Mouse (Mus musculus): Measurements from ENCODE around the gene Fam189a2. TPM values are rescaled to one million over a fixed set of nuclear protein-coding genes. Genes with fewer than 3 reads are reported as not detected.

Fam189a2 gene
- total and polyA plus RNA-seq, 2 experiments from 2014 or later = 2.5 to 16.9 TPM

- Histone ChIP-seq H3K4me2 (ENCODE audit: low read depth, low read length, poor library complexity, severe bottlenecking) (no peak overlapping the region), H3K9me3 (ENCODE audit: low read length) (no peaks in the 10 kb centered on the region), H3K4me3 (ENCODE audit: low read depth, low read length) (no peak overlapping the region), H3K27me3 (ENCODE audit: insufficient read depth, low read length) (no peaks in the 10 kb centered on the region), H3K27ac (ENCODE audit: low read depth, low read length) (no peak overlapping the region), H3K4me1 (ENCODE audit: insufficient read depth, low read length) (no peaks in the 10 kb centered on the region), H3K9ac (replicated peaks; ENCODE audit: low read length, poor library complexity, severe bottlenecking) (no peak overlapping the region), H3K36me3 (ENCODE audit: insufficient read depth, low read length) (no peaks in the 10 kb centered on the region)
- DNase-seq (ENCODE audit: low spot score) (no peak), ATAC-seq (ENCODE audit: low FRiP score) (no peak)
- no peak for TF ChIP-seq CTCF (IDR thresholded peaks at IDR 0.05)
- 68% methylated on average over 7 of the region's 7 CpGs for WGBS
Measured at GRCm38 (mm10) chr19:24023351-24023750, 7.5 kb downstream of the Fam189a2 start.

GRCm38 (mm10) chr19:24022771-24023170 lies 8.0 kb downstream of the Fam189a2 start:
- DNase-seq (ENCODE audit: low spot score) (no peak), ATAC-seq (ENCODE audit: low FRiP score) (no peak)
- WGBS = 86% methylated on average over 3 of the region's 3 CpGs

GRCm38 (mm10) chr19:24022301-24022700 lies 8.5 kb downstream of the Fam189a2 start:
- Histone ChIP-seq H3K36me3 (ENCODE audit: insufficient read depth, low read length) (no peaks in the 10 kb centered on the region), H3K9ac (replicated peaks; ENCODE audit: low read length, poor library complexity, severe bottlenecking) (no peak overlapping the region), H3K4me2 (ENCODE audit: low read depth, low read length, poor library complexity, severe bottlenecking) (no peak overlapping the region), H3K4me1 (ENCODE audit: insufficient read depth, low read length) (no peaks in the 10 kb centered on the region), H3K4me3 (ENCODE audit: low read depth, low read length) (no peak overlapping the region), H3K9me3 (ENCODE audit: low read length) (no peaks in the 10 kb centered on the region), H3K27ac (ENCODE audit: low read depth, low read length) (no peak overlapping the region), H3K27me3 (ENCODE audit: insufficient read depth, low read length) (no peaks in the 10 kb centered on the region)
- no peak for ATAC-seq (ENCODE audit: low FRiP score)
- TF ChIP-seq CTCF (IDR thresholded peaks at IDR 0.05) = no peak
- DNase-seq (ENCODE audit: low spot score) = no peak
- 92% methylated on average over 6 of the region's 6 CpGs for WGBS

More at GRCm38 (mm10) chr19:24022771-24023170, 8.0 kb downstream of the Fam189a2 start:
- Histone ChIP-seq H3K36me3 (ENCODE audit: insufficient read depth, low read length) (no peaks in the 10 kb centered on the region), H3K9me3 (ENCODE audit: low read length) (no peaks in the 10 kb centered on the region), H3K9ac (replicated peaks; ENCODE audit: low read length, poor library complexity, severe bottlenecking) (no peak overlapping the region), H3K4me1 (ENCODE audit: insufficient read depth, low read length) (no peaks in the 10 kb centered on the region), H3K27me3 (ENCODE audit: insufficient read depth, low read length) (no peaks in the 10 kb centered on the region), H3K4me2 (ENCODE audit: low read depth, low read length, poor library complexity, severe bottlenecking) (no peak overlapping the region), H3K27ac (ENCODE audit: low read depth, low read length) (no peak overlapping the region), H3K4me3 (ENCODE audit: low read depth, low read length) (no peak overlapping the region)
- TF ChIP-seq CTCF (IDR thresholded peaks at IDR 0.05) = no peak

GRCm38 (mm10) chr19:24020736-24021135 lies 10.1 kb downstream of the Fam189a2 start:
- ATAC-seq (ENCODE audit: low FRiP score) (no peak), DNase-seq (ENCODE audit: low spot score) (no peak)
- peaks cover 7% of the 10 kb centered on the region; the same call in 1 of the 2 replicates for H3K4me1 ChIP-seq (ENCODE audit: insufficient read depth, low read length)
- no peak overlapping the region for H3K4me2 ChIP-seq (ENCODE audit: low read depth, low read length, poor library complexity, severe bottlenecking)
- no peaks in the 10 kb centered on the region for H3K36me3 ChIP-seq (ENCODE audit: insufficient read depth, low read length)
- no peaks in the 10 kb centered on the region for H3K27me3 ChIP-seq (ENCODE audit: insufficient read depth, low read length)
- no peaks in the 10 kb centered on the region for H3K9me3 ChIP-seq (ENCODE audit: low read length)
- H3K27ac ChIP-seq (ENCODE audit: low read depth, low read length) = no peak overlapping the region
- no peak for TF ChIP-seq CTCF (IDR thresholded peaks at IDR 0.05)
- H3K9ac ChIP-seq (replicated peaks; ENCODE audit: low read length, poor library complexity, severe bottlenecking) = no peak overlapping the region
- WGBS = 85% methylated on average over 3 of the region's 3 CpGs
- H3K4me3 ChIP-seq (ENCODE audit: low read depth, low read length) = no peak overlapping the region

GRCm38 (mm10) chr19:24019609-24020008 lies 11.2 kb downstream of the Fam189a2 start:
- Histone ChIP-seq H3K9me3 (ENCODE audit: low read length) (no peaks in the 10 kb centered on the region), H3K27ac (ENCODE audit: low read depth, low read length) (no peak overlapping the region), H3K4me2 (ENCODE audit: low read depth, low read length, poor library complexity, severe bottlenecking) (no peak overlapping the region), H3K4me3 (ENCODE audit: low read depth, low read length) (no peak overlapping the region), H3K27me3 (ENCODE audit: insufficient read depth, low read length) (no peaks in the 10 kb centered on the region), H3K4me1 (ENCODE audit: insufficient read depth, low read length) (peaks cover 7% of the 10 kb centered on the region; the same call in 1 of the 2 replicates), H3K36me3 (ENCODE audit: insufficient read depth, low read length) (no peaks in the 10 kb centered on the region), H3K9ac (replicated peaks; ENCODE audit: low read length, poor library complexity, severe bottlenecking) (no peak overlapping the region)
- DNase-seq (ENCODE audit: low spot score) = no peak
- no peak for ATAC-seq (ENCODE audit: low FRiP score)
- TF ChIP-seq CTCF (IDR thresholded peaks at IDR 0.05) = no peak
- WGBS = 88% methylated on average over 9 of the region's 9 CpGs

- H3K36me3 ChIP-seq (ENCODE audit: insufficient read depth, low read length) = no peaks in the 10 kb centered on the region
- no peak overlapping the region for H3K27ac ChIP-seq (ENCODE audit: low read depth, low read length)
- WGBS = 87% methylated on average over 3 of the region's 3 CpGs
- no peak for DNase-seq (ENCODE audit: low spot score)
- H3K4me2 ChIP-seq (ENCODE audit: low read depth, low read length, poor library complexity, severe bottlenecking) = no peak overlapping the region
- no peak overlapping the region for H3K4me3 ChIP-seq (ENCODE audit: low read depth, low read length)
- no peak overlapping the region for H3K9ac ChIP-seq (replicated peaks; ENCODE audit: low read length, poor library complexity, severe bottlenecking)
- H3K4me1 ChIP-seq (ENCODE audit: insufficient read depth, low read length) = peaks cover 7% of the 10 kb centered on the region; the same call in 1 of the 2 replicates
- TF ChIP-seq CTCF (IDR thresholded peaks at IDR 0.05) = no peak
- no peaks in the 10 kb centered on the region for H3K27me3 ChIP-seq (ENCODE audit: insufficient read depth, low read length)
- no peak for ATAC-seq (ENCODE audit: low FRiP score)
- no peaks in the 10 kb centered on the region for H3K9me3 ChIP-seq (ENCODE audit: low read length)
Measured at GRCm38 (mm10) chr19:24018396-24018795, 12.4 kb downstream of the Fam189a2 start.

Measured in midbrain, postnatal 0 days (tissue).